Mouse (Mus musculus): Measurements from ENCODE around the gene Zfr2.

DNA sequence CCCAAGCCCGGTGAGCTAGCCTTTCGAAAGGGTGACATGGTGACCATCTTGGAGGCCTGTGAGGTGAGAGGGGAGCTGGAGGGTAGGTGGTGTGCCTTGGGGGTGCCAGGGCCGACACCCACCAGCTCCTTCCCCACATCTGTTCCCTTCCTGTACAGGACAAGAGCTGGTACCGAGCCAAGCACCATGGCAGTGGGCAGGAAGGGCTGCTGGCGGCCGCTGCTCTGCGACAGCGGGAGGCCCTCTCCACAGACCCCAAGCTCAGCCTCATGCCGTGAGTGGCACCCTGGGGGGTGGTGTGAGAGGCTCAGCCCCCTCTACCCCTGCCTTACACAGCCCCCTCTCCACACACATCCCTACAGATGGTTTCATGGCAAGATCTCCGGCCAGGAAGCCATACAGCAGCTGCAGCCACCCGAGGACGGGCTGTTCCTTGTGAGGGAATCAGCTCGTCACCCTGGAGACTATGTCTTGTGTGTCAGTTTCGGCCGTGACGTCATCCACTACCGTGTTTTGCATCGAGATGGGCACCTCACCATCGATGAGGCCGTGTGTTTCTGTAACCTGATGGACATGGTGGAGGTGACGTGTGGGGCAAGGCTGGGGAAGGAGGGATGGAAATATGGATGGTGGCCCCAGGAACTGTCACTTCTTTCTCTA lies 26.4 kb downstream of the Zfr2 start:
- TF ChIP-seq POLR2A (IDR thresholded peaks at IDR 0.05; ENCODE audit: control insufficient read depth, low read depth, low read length) = no peak
- TF ChIP-seq CTCF (IDR thresholded peaks at IDR 0.05; ENCODE audit: control insufficient read depth, insufficient read depth, insufficient replicate concordance, low read depth, low read length) = no peak

Measured in testis, adult 2 months (tissue).